Comparison of ENCODE assay signal across 11 mouse cellular contexts in genomic region chr9:40982480-40982879, GRCm38 (mm10). TPM values are rescaled to one million over a fixed set of nuclear protein-coding genes. Genes with fewer than 3 reads are reported as not detected.
A peak's percentile ranks its signal among the peaks of the same experiment; 100 is the strongest.
DNase-seq lines count a peak whose midpoint lies in the region; TF ChIP-seq lines count a peak whose summit lies in the region.
"Had no signal": no experiment of that assay in that cellular context is flagged by ENCODE, and none has a peak within 500 bp of the region (broad histone marks: within the 10 kb centered on the region; RNA-seq: fewer than 3 reads in every experiment).

No protein-coding gene starts in this region.

- H3K4me1 ChIP-seq in ES-E14 (ENCODE audit: control insufficient read depth in 2 of 2, insufficient read depth in 2 of 2, low read length in 2 of 2, poor library complexity in 1 of 2), result no peaks in the 10 kb centered on the region

- DNase-seq in adrenal gland, postnatal 10 days, result peak; percentile 48
- DNase-seq in adrenal gland, adult 2 months, result no peak
- DNase-seq in layer of hippocampus, postnatal 10 days (ENCODE audit: low spot score in 2 of 2), result peak; percentile 41 to 55
- no peak for DNase-seq in layer of hippocampus, adult 9-10 months (ENCODE audit: low spot score)
- DNase-seq in ES-E14 (ENCODE audit: low read depth, low spot score), result no peak
- DNase-seq in embryo, embryonic 11.5 days (ENCODE audit: low read depth, low spot score), result peak; percentile 30
- no peak for DNase-seq in urinary bladder, postnatal 36 days (ENCODE audit: low spot score in 2 of 2)
- DNase-seq in ovary, postnatal 36 days (ENCODE audit: low spot score), result no peak

- no peak overlapping the region for H3K4me3 ChIP-seq in ES-E14 (ENCODE audit: insufficient read depth in 1 of 2, low read depth in 1 of 2, low read length in 2 of 2, poor library complexity in 1 of 2, severe bottlenecking in 1 of 2)
- H3K4me3 ChIP-seq: erythroblast, embryonic 14.5 days had no signal

- no peaks in the 10 kb centered on the region for H3K36me3 ChIP-seq in ES-E14 (ENCODE audit: control insufficient read depth, insufficient read depth, low read length, poor library complexity, severe bottlenecking)

- no peaks in the 10 kb centered on the region for H3K9me3 ChIP-seq in ES-E14 (ENCODE audit: control insufficient read depth, insufficient read depth, low read depth, low read length)

- H3K27ac ChIP-seq in ES-E14 (ENCODE audit: insufficient read depth, low read depth, low read length, poor library complexity, severe bottlenecking), result no peak overlapping the region

- H3K9ac ChIP-seq in ES-E14 (ENCODE audit: insufficient read depth, low read depth, low read length, poor library complexity, severe bottlenecking), result no peak overlapping the region

- in situ Hi-C loops in ES-E14 (cut with MboI; ENCODE audit: low sequenced_read_pairs in 2 of 2, unreplicated experiment in 2 of 2), result loop anchor here in 1 of 2 experiments (25.0 kb wide), 1 partner anchor 145 kb away; no protein-coding TSS in a partner anchor

TF ChIP-seq in ES-E14, 5 proteins besides CTCF, POLR2A, EP300 and RAD21:
- TF ChIP-seq CHD2 (IDR thresholded peaks at IDR 0.05; ENCODE audit: low read depth, low read length) (no peak), ZNF384 (IDR thresholded peaks at IDR 0.05; ENCODE audit: low read depth, low read length) (no peak), MAFK (IDR thresholded peaks at IDR 0.05; ENCODE audit: insufficient read depth, low read depth, low read length) (no peak), ZC3H11A (IDR thresholded peaks at IDR 0.05; ENCODE audit: borderline replicate concordance, low read depth, low read length) (peak; percentile 76)

RNA-seq across cellular contexts. Expression of gene Jhy, which starts 18.6 kb away (rescaled TPM):
- under 1 TPM; 0.15 TPM for total RNA-seq in adrenal gland, postnatal 10 days (2021)
- total RNA-seq in adrenal gland, adult 2 months (2021), result not detected
- not detected in 2 replicates for polyA plus RNA-seq in adrenal gland, adult 2 months (2012; rRNA removed)
- total RNA-seq in layer of hippocampus, postnatal 10 days (2021), result under 1 TPM; 0.37 to 0.45 TPM
- not detected in 2 replicates for total RNA-seq in ES-E14 (2012; rRNA removed)

RNA-seq across cellular contexts. Expression of gene Crtam, which starts 21.9 kb away (rescaled TPM):
- total RNA-seq in adrenal gland, postnatal 10 days (2021), result under 1 TPM in 1 of 2 experiments, not detected in 1; 0.36 TPM
- total RNA-seq in adrenal gland, adult 2 months (2021), result not detected
- 0.02 TPM in 1 of 2 replicates, not detected in the other for polyA plus RNA-seq in adrenal gland, adult 2 months (2012; rRNA removed)
- total RNA-seq in layer of hippocampus, postnatal 10 days (2021), result not detected
- 0.05 and 0.22 TPM in 2 replicates for total RNA-seq in ES-E14 (2012; rRNA removed)
- total RNA-seq: layer of hippocampus, adult 8-10 months had no signal
- polyA plus RNA-seq: erythroblast, embryonic 14.5 days; neural tube, embryonic 11.5 days had no signal

Comparison
In these comparisons a context has a peak if more than half of its experiments do, and no peak if none do; other contexts are left out.
1. DNase-seq: peak in adrenal gland, postnatal 10 days (single experiment), layer of hippocampus, postnatal 10 days (2 of 2) and embryo, embryonic 11.5 days (single experiment); none in adrenal gland, adult 2 months (single experiment), layer of hippocampus, adult 9-10 months (single experiment), ES-E14 (single experiment), urinary bladder, postnatal 36 days (0 of 2) and ovary, postnatal 36 days (single experiment).